Mouse (Mus musculus) ES-E14 (cell line): ENCODE measurements around the gene Lrrc23. TPM values are rescaled to one million over a fixed set of nuclear protein-coding genes. Genes with fewer than 3 reads are reported as not detected.

Experiments
- DNase-seq: peaks from one replicate; pipeline ENCODE4 v3.0.0-alpha.2; 2013; ENCODE audit warnings: low read depth, low spot score
- H3K27ac ChIP-seq: 2 replicates; pipeline ENCODE4 v1.5.1; 2012; ENCODE audit warnings: low read depth, mild to moderate bottlenecking, low read length, moderate library complexity, mixed read lengths; ENCODE audit not compliant: poor library complexity, insufficient read depth, severe bottlenecking
- H3K36me3 ChIP-seq: 2 replicates; pipeline ENCODE4 v1.6.1; 2012; ENCODE audit warnings: mild to moderate bottlenecking, low read length, moderate library complexity, mixed read lengths; ENCODE audit not compliant: control insufficient read depth, poor library complexity, insufficient read depth, severe bottlenecking
- H3K4me1 ChIP-seq, 2 experiments: fragments of 150-350 bp in 1 of 2; sonication (generic) in 1 of 2; 2 replicates each; pipeline ENCODE4 v1.6.1; 2012; ENCODE audit warnings: low read length in 2 of 2, mild to moderate bottlenecking in 1 of 2, mixed read lengths in 1 of 2; ENCODE audit not compliant: control insufficient read depth in 2 of 2, insufficient read depth in 2 of 2, poor library complexity in 1 of 2
- H3K4me3 ChIP-seq, 2 experiments: fragments of 150-350 bp in 1 of 2; sonication (generic) in 1 of 2; 2 replicates each; pipeline ENCODE4 v1.5.1; 2012; ENCODE audit warnings: low read length in 2 of 2, low read depth in 1 of 2, mild to moderate bottlenecking in 1 of 2, mixed read lengths in 1 of 2; ENCODE audit not compliant: insufficient read depth in 1 of 2, poor library complexity in 1 of 2, severe bottlenecking in 1 of 2
- H3K9ac ChIP-seq: 2 replicates; pipeline ENCODE4 v1.6.1; 2012; ENCODE audit warnings: low read depth, mild to moderate bottlenecking, low read length, mixed read lengths; ENCODE audit not compliant: poor library complexity, insufficient read depth, severe bottlenecking
- H3K9me3 ChIP-seq: fragments of 150-350 bp; sonication (generic); 2 replicates; pipeline ENCODE4 v1.6.1; 2012; ENCODE audit warnings: low read depth, mild to moderate bottlenecking, low read length; ENCODE audit not compliant: control insufficient read depth, insufficient read depth
- CHD2 ChIP-seq: IDR thresholded peaks from 2 replicates; pipeline ENCODE4 v1.6.1; 2014; ENCODE audit warnings: mild to moderate bottlenecking, low read depth, low read length, inconsistent platforms
- HCFC1 ChIP-seq: IDR thresholded peaks from 2 replicates; pipeline ENCODE4 v1.6.1; 2012; ENCODE audit warnings: low read length, inconsistent platforms, borderline replicate concordance; ENCODE audit not compliant: insufficient read depth
- MAFK ChIP-seq: IDR thresholded peaks from 2 replicates; pipeline ENCODE4 v1.6.1; 2014; ENCODE audit warnings: mild to moderate bottlenecking, low read depth, low read length, inconsistent platforms; ENCODE audit not compliant: insufficient read depth
- ZC3H11A ChIP-seq: IDR thresholded peaks from 2 replicates; pipeline ENCODE4 v1.6.1; 2012; ENCODE audit warnings: low read depth, mild to moderate bottlenecking, inconsistent platforms, low read length, borderline replicate concordance
- ZNF384 ChIP-seq: IDR thresholded peaks from 2 replicates; pipeline ENCODE4 v1.6.1; 2012; ENCODE audit warnings: low read depth, low read length, inconsistent platforms
- in situ Hi-C, 2 experiments: fragments of 600-800 bp; cut with MboI; formaldehyde crosslinking; loops; one replicate each; pipeline ENCODE4 v1.15.1; 2025; ENCODE audit warnings: low sequenced_read_pairs in 2 of 2, inconsistent platforms in 1 of 2; ENCODE audit not compliant: unreplicated experiment in 2 of 2
- total RNA-seq: library from RNA; depleted of rRNA; stranded (reverse); fragments of 300-350 nt; gene quantifications from 2 replicates; pipeline ENCODE4 v1.2.3, GENCODE M21; 2012

Gene Lrrc23
- total RNA-seq, 1 experiment: not detected

DNA sequence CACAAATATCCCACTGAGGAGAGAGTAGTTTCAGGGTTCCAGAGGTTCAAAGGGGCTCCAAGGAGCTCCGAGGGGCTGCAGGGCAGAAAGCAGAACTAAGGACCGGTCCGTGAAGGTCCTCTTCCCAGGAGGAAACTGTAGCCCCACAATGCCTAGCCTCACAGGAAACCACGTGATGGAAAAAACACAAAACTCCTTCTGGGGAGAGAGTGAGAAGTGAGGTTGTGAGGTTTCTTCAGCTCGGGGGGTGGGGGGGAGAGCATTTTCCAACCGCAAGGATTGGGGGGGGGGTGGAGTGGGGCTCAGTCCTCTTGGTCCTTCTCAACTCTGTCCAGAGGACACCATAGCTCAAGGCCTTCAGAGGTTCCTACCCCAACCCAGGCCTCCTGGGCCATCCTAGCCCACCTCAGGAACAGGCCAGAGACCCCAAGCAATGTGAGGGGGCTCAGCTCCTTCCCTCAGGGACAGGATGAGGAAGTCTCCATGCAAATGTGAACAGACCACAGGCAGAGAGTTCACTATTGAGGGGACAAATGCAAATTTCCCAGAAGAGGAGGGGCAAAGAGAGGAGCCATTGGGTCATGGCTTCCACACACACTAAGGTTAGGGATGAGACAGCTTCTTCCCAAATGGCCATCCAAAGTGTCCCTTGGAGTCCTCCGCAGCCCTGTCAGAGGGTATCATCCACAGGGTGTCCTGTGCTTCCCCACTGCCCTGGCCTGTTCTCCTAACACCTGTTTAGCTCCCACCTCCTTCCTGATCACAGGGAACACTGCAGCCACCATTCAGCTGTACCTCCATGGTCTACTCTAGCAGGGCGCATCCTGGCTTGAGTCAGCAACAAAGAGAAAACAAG is 49.4 kb downstream of the Lrrc23 start:
- in situ Hi-C loops: no loop called here

DNA sequence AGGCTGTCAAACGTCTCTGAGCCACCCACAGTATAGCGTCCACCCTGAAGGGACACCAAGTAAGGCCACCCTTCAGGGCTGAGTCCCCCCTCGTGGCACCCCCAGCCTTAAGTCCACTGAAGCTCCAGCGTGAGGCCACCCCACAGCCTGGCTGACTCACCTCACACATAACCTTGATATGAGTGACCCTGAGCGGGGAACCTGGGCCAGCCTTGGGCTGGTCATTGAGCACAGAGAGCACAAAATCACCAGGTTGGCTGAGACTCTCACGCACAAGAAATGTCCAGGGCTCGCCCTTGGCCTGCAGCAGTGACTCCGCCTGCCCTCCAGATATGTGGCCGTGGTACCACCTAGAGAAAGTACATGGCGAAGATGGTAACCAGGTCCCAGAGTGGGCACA is 50.9 kb downstream of the Lrrc23 start:
- in situ Hi-C loops: no loop called here
- no peak overlapping the region for H3K9ac ChIP-seq
- no peak overlapping the region for H3K27ac ChIP-seq
- TF ChIP-seq MAFK: no peak
- no peak for TF ChIP-seq CHD2
- no peak for TF ChIP-seq ZNF384
- TF ChIP-seq ZC3H11A: no peak
- H3K4me1 ChIP-seq: peaks cover 0 to 16% of the 10 kb centered on the region in 2 experiments; a peak in 2 of 4 replicates
- H3K36me3 ChIP-seq: no peaks in the 10 kb centered on the region; the same call in 1 of the 2 replicates
- no peak for DNase-seq
- no peak overlapping the region for H3K4me3 ChIP-seq
- no peaks in the 10 kb centered on the region for H3K9me3 ChIP-seq

More for the DNA sequence above, 49.4 kb downstream of the Lrrc23 start:
- Histone ChIP-seq H3K27ac (no peak overlapping the region), H3K9me3 (no peaks in the 10 kb centered on the region), H3K4me3 (no peak overlapping the region), H3K9ac (no peak overlapping the region), H3K4me1 (peaks cover 0 to 19% of the 10 kb centered on the region in 2 experiments; a peak in 2 of 4 replicates), H3K36me3 (no peaks in the 10 kb centered on the region; the same call in 1 of the 2 replicates)
- no peak for DNase-seq
- TF ChIP-seq HCFC1 (no peak), ZC3H11A (no peak), CHD2 (no peak), ZNF384 (no peak), MAFK (no peak)

DNA sequence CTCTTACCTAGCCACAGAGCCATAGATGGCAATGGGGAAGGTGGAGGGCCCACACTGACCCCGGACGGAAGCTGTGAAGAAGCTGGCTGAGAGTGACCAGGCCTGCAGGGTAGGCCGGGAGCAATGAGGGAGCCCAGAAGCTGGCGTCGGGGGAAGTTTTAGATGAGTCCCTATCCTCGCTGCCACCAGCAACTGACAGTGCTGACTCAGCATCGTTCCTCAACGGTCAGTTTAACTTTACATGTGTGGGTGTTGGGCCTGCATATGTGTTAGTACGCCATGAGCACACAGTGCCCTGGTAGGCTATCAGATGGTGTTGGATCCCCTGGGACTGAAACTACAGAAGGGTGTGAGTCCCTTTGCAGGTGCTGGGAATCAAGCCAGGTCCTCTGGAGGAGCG is 55.1 kb downstream of the Lrrc23 start:
- peak; percentile 86 for TF ChIP-seq MAFK
- TF ChIP-seq CHD2: no peak
- Histone ChIP-seq H3K27ac (no peak overlapping the region), H3K9ac (no peak overlapping the region), H3K4me1 (peaks cover 0 to 2% of the 10 kb centered on the region in 2 experiments; a peak in 1 of 4 replicates), H3K9me3 (no peaks in the 10 kb centered on the region), H3K36me3 (no peaks in the 10 kb centered on the region; the same call in 1 of the 2 replicates), H3K4me3 (no peak overlapping the region)
- no peak for DNase-seq
- in situ Hi-C loops: no loop called here

DNA sequence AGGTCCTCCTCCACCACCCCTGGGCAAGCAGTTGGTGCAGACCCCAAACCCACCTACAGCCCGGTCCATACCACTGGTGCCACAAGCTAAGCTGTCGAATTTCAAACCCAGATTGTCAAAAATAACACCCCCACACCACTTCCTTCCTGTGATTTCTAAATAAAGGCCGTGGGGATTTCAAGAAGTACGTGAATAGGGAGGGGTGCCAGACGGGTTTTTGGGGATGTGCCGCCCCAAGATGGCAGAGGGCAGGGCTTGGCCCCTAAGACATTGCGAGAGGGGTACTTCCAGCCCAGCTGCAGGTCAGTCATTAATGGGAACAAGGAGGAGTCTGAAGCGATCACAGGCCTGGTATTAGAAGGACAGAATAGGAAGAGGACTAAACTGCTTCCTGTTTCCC is 56.0 kb downstream of the Lrrc23 start:
- Histone ChIP-seq H3K9me3 (no peaks in the 10 kb centered on the region), H3K4me3 (no peak overlapping the region), H3K9ac (no peak overlapping the region), H3K36me3 (no peaks in the 10 kb centered on the region), H3K4me1 (peaks cover 0 to 8% of the 10 kb centered on the region in 2 experiments; a peak in 2 of 4 replicates), H3K27ac (no peak overlapping the region)
- no peak for DNase-seq
- in situ Hi-C loops: no loop called here
- TF ChIP-seq HCFC1 (no peak), ZNF384 (no peak), ZC3H11A (no peak), MAFK (no peak), CHD2 (no peak)
